Mouse (Mus musculus): Measurements from ENCODE around the gene Ppfia1.
A peak's percentile ranks its signal among the peaks of the same experiment; 100 is the strongest.

Ppfia1 gene

DNA sequence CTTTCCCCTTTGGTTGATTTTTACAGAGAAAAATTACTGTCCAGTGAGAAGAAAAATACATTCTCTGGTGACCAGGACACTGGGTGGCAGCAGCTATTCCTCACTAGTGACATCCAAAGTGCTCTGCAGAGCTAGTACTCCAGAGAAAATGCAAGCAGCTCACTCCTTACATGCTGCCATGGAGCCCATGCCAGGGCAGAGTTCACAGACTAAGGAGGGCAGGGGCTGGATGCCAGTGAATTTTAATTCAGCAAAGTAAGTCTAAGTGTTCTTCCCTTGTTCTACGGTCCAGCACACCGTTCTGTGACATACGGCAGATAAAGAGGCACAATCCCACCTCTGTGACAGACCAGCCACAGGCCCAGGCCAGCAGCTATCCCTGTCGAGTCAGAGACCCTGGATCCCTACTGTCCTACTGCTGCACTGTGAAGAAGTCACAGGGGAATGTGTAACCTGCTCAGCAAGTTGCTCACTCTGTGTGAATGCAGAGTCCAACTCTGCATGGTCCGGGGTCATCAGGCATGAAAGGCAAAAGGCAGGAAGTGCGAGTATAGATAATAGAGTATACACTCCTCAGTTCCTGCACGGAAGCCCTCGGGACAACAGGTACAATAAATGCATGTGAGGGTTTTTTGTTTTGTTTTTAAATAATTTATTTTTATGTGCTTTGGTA is 63.2 kb downstream of the Ppfia1 start:
- DNase-seq (ENCODE audit: extremely low read depth, low read depth): no peak

DNA sequence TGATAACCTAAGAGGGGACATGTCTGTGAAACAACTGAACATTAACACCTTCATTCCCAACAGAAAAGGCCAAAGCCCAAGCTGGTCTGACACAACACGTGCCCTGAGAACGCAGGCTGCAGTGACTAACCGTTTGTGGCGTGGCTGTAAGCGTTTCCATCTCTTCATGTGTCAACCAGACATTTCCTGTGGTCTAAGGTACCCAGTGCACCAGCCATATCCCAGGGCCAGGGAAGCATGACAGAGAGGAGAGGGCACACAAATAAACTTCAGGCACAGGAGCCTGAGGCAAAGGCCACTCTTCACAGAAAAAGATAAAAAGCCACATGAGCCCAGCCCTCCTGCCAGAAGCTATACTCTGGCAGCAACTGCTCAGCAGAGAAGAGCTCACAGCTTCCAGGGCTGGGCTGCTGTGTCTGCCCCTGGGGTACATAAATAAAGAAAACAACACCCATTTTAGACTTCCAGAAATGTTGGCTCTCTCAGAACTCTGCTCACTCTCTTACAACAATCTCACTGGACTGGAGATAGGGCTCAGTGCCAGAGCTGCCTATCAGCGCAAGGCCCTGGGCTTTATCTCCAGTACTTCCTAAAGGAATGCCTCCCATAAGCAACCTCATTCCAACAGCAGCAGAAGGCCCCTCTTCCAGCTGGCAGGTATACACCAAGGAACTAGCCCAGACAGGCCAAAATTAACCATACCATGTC is 64.3 kb downstream of the Ppfia1 start:
- no peak for DNase-seq (ENCODE audit: extremely low read depth, low read depth)

DNA sequence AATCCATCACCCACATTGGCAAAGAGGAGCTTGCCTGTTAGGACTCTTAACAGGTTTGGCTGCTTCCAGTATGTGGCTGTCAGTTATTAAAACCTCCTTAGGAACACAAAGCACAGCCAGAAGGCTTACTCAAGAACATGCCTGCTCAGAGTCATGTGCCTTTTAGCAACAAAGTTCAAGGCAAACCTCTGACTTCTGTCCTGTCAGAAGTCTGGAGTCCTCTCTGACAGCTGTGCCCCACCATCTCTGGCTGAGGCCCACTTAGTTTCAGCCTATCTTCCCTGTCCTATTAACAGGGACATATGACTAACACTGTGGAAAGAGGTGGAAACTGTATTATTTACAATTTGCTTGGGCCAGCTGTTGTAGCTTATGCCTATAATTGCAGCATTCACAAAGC is 73.2 kb downstream of the Ppfia1 start:
- DNase-seq (ENCODE audit: extremely low read depth, low read depth): no peak

DNA sequence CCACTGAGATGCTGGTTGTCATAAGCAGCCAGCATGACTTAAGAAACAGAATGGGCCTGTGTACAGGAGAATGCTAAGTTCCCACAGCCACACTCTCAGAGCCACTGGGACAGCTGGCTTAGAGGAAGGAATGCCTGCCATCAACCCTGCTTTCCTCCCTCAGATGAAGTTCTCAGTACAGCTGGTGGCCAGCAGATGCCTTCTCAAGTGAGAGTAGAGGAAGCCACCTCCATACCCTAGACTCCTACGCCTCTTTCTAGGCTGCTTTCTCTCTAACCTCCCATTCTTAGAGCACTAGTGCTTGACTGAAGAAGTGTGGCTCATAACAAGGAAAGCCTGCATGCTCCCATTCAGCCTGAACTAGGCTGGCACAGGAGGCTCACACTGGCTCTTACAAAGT is 74.0 kb downstream of the Ppfia1 start:
- no peak for DNase-seq (ENCODE audit: extremely low read depth, low read depth)

DNA sequence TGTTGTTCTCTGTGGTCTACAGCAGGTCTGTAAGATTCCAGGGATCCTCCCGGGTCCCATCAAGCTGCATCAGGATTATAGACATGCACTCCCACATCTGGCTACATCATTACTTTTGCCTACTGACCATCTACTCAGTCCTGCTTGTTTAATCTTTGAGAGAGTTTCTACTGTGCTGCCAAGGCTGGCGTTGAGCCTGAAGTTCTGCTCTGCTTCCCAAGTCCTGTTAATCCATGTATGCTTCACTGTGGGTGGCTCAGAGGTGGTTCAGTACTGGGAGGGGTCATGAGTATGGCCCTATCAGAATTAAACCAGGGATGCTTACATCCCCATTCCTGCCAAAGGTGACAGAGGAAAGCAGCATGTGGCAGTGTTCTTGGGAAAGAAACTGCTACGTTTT is 77.8 kb downstream of the Ppfia1 start:
- DNase-seq (ENCODE audit: extremely low read depth, low read depth): no peak

DNA sequence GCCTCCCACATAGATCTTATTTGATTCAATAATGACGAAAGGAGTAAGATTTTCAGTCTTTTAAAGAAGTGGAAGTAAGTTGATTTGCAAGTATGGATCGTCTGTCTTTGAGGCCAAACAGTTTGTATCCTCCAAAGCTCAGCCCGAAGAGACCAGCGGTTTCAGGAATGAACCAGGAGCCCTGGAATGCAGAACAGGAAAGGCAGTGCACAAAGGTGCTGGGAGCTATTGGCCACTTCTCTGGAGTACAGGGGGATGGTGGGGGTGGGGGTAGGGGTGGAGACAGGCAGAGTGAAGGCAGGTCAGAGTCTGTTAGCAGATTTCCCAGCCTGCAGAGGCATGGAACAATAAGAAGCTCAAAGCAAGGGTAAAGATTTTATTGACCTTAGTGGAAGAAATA is 80.0 kb downstream of the Ppfia1 start:
- no peak for DNase-seq (ENCODE audit: extremely low read depth, low read depth)

DNA sequence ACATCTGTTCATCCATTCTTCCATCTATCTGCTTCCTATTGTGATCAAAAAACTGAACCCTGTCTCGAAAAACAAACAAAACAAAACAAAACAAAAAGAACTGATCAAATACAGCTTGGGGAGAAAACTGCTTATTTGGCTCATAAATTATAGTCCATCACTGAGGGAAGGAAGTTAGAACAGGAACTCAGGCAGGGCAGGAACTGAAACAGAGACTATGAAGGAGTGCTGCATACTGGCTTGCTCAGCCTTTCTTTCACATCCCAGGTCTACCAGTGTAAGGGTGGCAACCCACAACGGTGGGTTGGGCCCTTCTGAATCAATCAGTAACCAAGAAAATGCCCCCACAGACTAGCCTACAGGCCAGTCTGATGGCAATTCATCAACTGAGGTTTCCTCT is 82.4 kb downstream of the Ppfia1 start:
- no peak for DNase-seq (ENCODE audit: extremely low read depth, low read depth)

DNA sequence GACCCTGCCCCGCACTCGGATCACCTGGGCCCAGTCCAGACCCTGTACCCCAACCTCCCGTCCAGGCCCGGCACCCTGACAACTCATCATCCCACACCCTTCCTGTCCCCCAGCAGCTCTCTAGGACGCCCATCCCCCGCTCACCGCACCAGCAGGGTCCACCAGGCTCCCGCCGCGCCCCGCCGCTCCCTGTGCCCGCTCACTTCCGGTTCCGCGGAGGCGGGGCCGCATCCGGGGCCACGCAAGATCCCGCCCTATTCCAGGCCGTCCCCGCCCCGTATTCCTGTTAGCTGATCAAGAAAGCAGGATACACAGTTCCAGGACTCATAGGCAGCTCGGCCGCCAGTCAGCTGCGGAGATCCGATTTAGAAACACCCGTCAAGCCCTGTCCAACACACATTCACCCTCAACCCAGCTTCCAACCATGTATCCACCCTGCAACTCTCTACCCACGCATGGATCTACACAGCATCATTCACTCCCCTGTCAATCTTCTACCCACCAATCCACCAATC is 82.9 kb downstream of the Ppfia1 start, which contains the start of gene Cttn:
Gene Cttn, minus strand, starts transcription at position 465 of the 515 bp plus-strand sequence.
- peak; percentile 23 for DNase-seq (ENCODE audit: extremely low read depth, low read depth)

DNA sequence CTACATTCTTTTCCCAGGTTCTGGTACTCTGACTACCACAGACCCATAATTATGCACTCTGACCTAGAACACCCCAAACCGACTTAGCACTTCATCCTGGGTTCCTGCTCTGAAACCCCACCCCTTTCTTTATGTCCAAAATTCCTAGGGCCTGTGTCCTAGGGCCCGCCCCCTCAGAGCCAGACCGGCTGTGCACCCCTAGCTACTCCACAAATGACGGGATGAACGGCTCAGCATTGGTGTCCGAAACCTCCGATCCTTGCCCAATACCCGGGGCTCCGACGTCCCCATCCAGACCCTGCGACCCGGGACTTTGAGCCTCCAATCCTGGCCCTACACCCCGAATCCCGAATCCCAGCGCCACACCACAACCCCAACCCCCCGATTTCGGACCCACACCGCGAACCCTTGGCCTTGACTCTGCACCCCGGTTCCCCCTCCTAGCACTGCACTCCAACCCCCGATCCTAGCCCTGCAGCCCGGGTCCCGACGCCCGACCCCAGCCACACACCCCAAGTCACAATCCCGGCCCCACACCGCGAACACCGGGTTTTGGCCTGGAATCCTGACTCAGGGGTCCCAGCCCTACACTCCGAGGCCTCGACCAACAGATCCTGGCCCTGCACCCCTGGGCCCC is 83.5 kb downstream of the Ppfia1 start:
- DNase-seq (ENCODE audit: extremely low read depth, low read depth): no peak

DNA sequence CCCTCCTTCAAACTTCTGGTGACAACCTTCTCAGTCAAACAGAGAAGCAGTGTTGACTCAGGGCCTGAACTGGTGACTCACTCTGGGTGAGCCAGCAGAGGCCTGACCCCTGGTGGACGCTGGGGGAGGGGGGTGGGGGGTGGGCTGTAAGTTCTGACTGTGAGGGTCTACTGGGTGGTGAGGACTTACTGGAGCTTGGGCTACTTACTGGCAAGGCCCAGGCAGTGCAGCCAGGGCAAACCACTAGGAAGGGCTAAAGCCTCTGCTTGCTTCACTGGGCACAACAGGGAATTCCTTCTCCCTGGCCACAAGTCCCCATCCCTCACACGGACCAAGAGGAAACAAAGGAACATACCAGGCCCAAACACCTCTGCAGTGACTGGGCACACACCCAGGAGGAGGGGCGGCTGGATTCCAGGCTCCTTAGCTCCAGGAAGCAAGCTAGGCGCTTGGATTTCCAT is 84.3 kb downstream of the Ppfia1 start:
- DNase-seq (ENCODE audit: extremely low read depth, low read depth): no peak

DNA sequence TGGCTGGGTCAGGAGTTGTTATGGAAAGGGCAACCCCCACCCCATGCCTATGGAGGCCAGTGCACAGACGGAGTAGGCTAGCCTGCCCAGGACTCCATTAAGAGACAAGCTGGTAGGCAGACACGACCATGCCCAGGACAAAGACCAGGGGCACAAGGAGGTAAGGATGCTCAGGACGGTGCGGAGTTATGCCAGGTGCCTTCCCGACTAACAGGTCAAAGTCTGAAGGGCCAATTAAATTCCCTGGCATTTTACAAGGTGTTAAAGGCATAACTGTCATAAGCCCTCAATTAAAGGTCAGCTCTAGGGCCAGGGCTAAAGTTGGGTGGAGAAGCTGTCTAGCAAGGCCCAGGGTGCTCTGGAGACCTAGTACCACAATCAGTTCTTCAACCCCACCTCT is 84.8 kb downstream of the Ppfia1 start:
- DNase-seq (ENCODE audit: extremely low read depth, low read depth): no peak

DNA sequence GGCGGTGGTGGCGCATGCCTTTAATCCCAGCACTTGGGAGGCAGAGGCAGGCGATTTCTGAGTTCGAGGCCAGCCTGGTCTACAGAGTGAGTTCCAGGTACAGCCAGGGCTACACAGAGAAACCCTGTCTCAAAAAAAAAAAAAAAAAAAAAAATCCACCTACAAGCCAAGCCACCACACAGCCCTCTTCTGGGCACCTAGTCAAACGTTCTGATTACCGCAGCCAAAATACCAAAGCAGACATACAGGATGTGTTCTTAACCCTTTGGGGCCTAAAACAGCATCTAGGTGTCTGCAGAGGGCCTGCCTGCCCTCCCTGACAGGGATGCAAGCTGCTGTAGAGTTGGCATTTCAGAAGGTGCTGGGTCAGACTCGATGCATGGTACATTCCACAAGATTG is 91.0 kb downstream of the Ppfia1 start:
- DNase-seq (ENCODE audit: extremely low read depth, low read depth): no peak

DNA sequence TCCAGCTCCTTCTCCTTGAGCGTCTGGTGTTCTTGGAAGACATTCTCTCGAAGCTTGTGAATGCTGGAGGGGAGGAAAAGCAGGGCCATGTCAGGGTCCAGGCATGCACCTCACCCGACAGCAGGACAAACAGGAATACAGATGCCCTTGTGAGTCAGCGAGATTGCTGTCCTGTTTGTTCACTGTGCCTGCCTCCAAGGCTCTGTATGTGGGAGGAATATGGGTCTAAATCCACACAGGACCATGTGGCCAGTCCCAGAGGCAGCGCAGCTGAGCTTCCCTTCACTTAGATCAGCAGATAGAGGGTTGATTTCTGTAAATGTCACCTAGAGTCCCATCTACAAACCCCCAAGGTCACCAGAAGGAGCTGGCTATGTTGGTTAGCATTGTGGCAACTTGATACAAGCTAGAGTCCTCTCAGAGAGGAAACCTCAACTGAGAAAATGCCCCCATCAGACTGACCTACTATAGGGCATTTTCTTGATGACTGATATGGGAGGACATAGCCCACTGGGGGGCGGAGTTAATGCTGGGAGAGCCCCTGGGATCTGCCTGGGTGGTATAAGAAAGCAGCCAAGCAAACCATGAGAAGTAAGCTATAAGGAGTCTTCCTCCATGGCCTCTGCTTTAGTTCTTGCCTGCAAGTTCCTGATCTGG is 92.2 kb downstream of the Ppfia1 start:
- no peak for DNase-seq (ENCODE audit: extremely low read depth, low read depth)

DNA sequence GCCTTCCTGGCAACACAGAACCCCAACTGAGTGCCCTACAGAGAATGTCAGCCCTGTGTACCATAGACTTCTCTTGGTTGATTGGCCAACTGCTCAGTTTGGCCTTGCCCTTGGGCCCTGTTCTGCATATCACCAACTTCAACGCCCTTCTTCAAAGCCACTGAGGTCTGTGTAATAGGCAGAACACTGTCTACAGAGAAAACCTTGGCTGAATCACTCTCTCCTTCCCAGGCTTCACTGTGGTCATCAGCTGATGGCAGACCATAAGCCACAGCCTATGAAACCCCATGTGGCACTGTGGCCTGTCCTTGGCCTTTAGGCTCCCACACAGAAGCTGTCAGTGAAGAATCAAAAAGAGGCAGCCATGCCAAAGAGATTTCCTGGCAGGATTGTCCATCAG is 94.6 kb downstream of the Ppfia1 start:
- DNase-seq (ENCODE audit: extremely low read depth, low read depth): no peak

DNA sequence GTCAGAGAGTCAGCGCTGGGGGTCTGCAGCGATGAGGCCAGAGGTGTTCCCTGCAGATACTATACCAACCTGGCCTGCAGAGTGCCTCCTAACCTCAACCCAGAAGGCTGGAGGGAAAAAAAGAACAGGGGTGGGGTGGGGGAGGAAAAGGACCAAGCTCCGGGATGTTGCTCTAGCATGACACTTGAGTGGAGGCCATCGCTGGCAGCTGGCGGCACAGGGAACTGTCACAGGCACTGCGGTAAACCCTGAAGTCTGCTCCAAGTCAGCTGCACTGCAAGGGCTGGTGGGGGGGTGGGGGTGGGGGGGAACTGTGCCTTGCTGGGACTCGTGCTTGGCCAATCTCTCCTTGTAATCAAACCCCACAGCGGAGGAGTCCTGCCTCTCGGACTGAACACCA is 102.9 kb downstream of the Ppfia1 start:
- DNase-seq (ENCODE audit: extremely low read depth, low read depth): no peak

DNA sequence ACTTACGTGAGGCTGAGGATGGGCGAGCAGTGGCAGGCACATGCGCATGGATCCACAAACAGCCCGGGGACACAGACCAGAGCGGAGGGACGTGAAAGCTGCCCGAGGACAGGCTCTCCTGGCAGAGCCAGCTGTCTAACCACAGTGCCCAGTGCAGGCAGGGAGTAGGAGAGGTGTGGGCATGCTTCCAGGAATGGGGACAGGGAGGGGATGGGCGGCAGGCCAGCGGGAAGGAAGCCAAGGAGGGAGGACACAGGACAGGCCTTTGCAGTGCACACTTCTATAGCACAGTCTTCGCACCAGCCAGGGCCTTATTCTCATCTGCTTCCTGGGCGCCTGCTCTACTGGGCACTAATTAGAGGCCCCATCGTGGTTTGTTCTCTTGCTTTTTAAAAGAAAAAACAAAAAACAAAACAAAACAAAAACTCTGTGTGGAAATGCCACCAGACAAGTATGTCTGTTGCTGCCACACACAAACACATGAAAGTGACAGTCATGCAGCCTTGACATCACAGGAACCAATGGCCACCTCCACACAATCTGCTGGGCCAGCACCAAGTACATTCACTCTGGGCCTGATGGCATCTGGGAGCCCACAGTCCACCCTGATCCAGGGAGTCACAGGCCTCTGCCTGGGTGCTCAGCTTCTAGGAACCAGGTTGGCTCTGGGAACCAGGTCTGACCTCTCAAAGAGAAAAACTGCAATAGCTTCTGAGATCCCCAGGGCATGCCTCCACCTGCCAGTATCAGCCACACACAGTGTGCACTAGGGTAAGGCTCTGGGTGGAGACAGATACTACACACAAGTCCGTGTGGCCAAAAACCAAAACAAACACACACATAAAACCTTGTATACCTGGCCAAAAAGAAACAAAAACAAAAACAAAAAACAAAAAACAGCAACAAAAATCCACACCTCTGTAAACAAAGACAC is 103.6 kb downstream of the Ppfia1 start:
- no peak for DNase-seq (ENCODE audit: extremely low read depth, low read depth)

DNA sequence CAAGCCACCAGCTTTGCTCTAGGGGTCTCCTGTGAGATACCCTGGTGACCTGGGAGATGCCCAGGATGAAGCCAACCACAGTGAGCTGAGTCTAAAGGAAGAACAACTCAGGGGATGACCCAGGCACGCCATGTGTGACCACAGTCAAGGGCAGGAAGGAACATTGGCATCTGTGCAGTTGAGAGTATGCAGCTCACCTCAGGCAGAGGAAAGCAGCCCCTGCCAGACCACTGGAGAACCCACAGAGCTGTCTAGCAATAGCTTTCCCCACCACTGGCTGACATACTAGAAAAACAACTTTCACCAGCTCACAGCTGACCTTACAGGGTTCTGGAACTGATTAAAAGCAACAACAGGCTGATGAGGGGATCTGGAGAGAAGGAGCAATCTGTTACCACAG is 105.3 kb downstream of the Ppfia1 start:
- no peak for DNase-seq (ENCODE audit: extremely low read depth, low read depth)

DNA sequence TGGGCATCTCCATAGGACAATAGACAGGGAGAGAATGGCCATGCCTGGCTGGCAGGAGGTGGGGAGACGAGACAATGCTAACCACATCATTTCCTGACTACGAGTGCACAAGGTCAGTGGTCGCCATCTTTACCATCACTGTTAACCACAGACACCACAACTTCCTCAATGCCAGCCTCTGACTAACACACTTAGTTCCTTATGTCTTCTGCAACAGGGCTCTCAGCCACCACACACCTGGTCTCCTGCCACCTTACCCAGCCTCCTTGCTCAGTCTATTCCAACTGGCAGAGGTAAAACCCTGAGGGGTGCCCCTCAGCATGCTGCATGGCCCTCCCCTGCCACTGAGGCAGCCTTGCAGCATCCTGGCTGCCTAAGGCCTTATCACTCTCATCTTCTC is 106.4 kb downstream of the Ppfia1 start:
- peak; percentile 79 for DNase-seq (ENCODE audit: extremely low read depth, low read depth)

DNA sequence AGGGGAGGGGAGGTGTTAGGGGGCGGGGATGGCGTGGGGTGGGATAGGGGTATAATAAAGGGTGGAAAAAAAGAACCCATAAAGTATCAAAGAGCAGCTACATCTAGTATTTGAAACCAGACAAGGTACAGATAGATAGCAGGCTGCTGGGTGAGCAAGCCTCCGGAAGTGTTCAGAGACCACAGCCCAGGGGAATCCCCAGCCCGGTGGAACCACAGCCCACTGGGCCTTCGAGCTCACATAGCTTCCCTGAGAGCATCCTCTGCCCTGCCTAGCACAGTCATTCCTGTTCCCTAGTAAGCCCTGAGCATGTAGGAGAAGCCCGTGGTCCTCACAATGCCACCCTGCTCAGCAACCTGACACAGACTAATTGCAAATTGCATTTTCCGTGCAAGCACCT is 108.7 kb downstream of the Ppfia1 start:
- DNase-seq (ENCODE audit: extremely low read depth, low read depth): no peak

DNA sequence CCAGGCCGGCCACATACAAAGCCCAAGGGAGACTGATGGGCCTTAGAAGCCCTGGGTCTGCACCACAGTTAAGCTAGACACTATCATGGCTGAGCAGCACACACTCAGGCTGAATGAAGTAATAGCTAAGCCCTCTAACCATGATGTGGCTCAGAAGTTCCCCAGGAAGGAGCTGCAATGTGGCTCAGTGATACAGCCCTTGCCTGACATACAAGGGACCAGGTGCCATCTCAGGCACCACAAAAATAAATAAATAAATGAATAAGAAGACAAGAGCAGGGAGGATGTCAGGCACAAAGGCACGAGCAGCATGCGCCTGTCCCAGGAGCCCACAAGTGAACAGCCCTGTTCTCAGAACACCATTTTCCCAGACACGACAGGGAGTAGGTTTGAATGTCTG is 111.6 kb downstream of the Ppfia1 start:
- DNase-seq (ENCODE audit: extremely low read depth, low read depth): no peak

DNA sequence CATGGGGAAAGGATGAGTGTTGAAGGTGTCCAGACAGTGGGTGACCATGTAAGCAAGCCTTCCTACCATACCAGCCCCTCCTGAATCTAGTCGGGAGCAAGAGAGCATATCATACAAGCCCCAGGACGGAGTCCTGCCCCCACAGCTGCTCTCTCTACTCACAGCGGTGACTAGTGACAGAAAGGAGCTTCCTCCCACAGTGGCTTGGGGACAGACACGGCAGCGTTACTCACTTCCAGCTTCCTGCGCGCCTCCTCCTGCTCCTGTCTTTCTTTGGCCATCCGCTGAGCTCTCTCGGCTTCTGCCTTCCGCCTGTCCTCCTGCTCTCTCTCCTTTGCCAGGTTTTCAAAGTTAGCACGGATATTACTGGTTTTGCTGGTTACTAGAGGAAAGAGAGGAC is 112.1 kb downstream of the Ppfia1 start:
- no peak for DNase-seq (ENCODE audit: extremely low read depth, low read depth)

Data from MEL-GATA-1-ER (cell line).